Mouse (Mus musculus): ENCODE measurements around the gene Mta1. TPM values are rescaled to one million over a fixed set of nuclear protein-coding genes. Genes with fewer than 3 reads are reported as not detected.

Gene Mta1
- polyA plus RNA-seq, 1 experiment from 2014 or later = 16.3 TPM

- Histone ChIP-seq H3K27ac (no peak overlapping the region), H3K4me3 (replicated peaks) (no peak overlapping the region), H3K4me1 (peaks cover 44% of the 10 kb centered on the region), H3K9ac (no peak overlapping the region), H3K36me3 (peaks cover 61% of the 10 kb centered on the region), H3K27me3 (no peaks in the 10 kb centered on the region), H3K4me2 (no peak overlapping the region), H3K9me3 (replicated peaks) (no peaks in the 10 kb centered on the region)
- 88% methylated on average over 18 of the region's 18 CpGs for WGBS
- no peak for ATAC-seq (replicated peaks; ENCODE audit: low FRiP score)
Measured at GRCm38 (mm10) chr12:113137260-113138213, 39.5 kb downstream of the Mta1 start.

GRCm38 (mm10) chr12:113138291-113138690 is 40.2 kb downstream of the Mta1 start:
- Histone ChIP-seq H3K27ac (no peak overlapping the region), H3K9me3 (replicated peaks) (no peaks in the 10 kb centered on the region), H3K27me3 (no peaks in the 10 kb centered on the region), H3K36me3 (peaks cover 54% of the 10 kb centered on the region), H3K4me3 (replicated peaks) (no peak overlapping the region), H3K4me2 (no peak overlapping the region), H3K4me1 (peaks cover 52% of the 10 kb centered on the region), H3K9ac (no peak overlapping the region)
- ATAC-seq (replicated peaks; ENCODE audit: low FRiP score) = no peak
- whole genome bisulfite sequencing = 75% methylated on average over 6 of the region's 6 CpGs

- no peak for ATAC-seq (replicated peaks; ENCODE audit: low FRiP score)
- peak overlapping the region; percentile 60 for H3K4me3 ChIP-seq (replicated peaks)
- H3K9me3 ChIP-seq (replicated peaks) = no peaks in the 10 kb centered on the region
- peaks cover 60% of the 10 kb centered on the region for H3K4me1 ChIP-seq
- H3K4me2 ChIP-seq = peak overlapping the region; percentile 85
- no peak overlapping the region for H3K9ac ChIP-seq
- H3K27ac ChIP-seq = peak overlapping the region; percentile 82
- H3K36me3 ChIP-seq = peaks cover 53% of the 10 kb centered on the region
- H3K27me3 ChIP-seq = no peaks in the 10 kb centered on the region
- WGBS = 48% methylated on average over 11 of the region's 11 CpGs
Measured at GRCm38 (mm10) chr12:113138901-113139864, 41.1 kb downstream of the Mta1 start.

GRCm38 (mm10) chr12:113139908-113140615 is 42.0 kb downstream of the Mta1 start, which contains the start of gene Crip2:
TSS of gene Crip2 (plus strand) at chr12:113140236.
- Histone ChIP-seq H3K4me1 (peaks cover 64% of the 10 kb centered on the region), H3K9ac (peak within 1 kb of the TSS; percentile 55), H3K4me3 (replicated peaks) (peak within 1 kb of the TSS; percentile 60), H3K27ac (peak within 1 kb of the TSS; percentile 82), H3K27me3 (no peaks in the 10 kb centered on the region), H3K36me3 (peaks cover 53% of the 10 kb centered on the region), H3K9me3 (replicated peaks) (no peaks in the 10 kb centered on the region), H3K4me2 (peak within 1 kb of the TSS; percentile 85)
- under 1% methylated on average over 64 of the region's 68 CpGs for WGBS
- peak; percentile 82 for ATAC-seq (replicated peaks; ENCODE audit: low FRiP score)

- H3K9ac ChIP-seq = peak overlapping the region; percentile 55
- no peaks in the 10 kb centered on the region for H3K27me3 ChIP-seq
- H3K4me3 ChIP-seq (replicated peaks) = peak overlapping the region; percentile 60
- WGBS = 3% methylated on average over 49 of the region's 49 CpGs
- peaks cover 68% of the 10 kb centered on the region for H3K4me1 ChIP-seq
- H3K36me3 ChIP-seq = peaks cover 47% of the 10 kb centered on the region
- H3K4me2 ChIP-seq = peak overlapping the region; percentile 85
- H3K9me3 ChIP-seq (replicated peaks) = no peaks in the 10 kb centered on the region
- peak overlapping the region; percentile 82 for H3K27ac ChIP-seq
- peak; percentile 1; the same call in 1 of the 2 replicates for ATAC-seq (replicated peaks; ENCODE audit: low FRiP score)
Measured at GRCm38 (mm10) chr12:113140616-113141411, 42.7 kb downstream of the Mta1 start.

GRCm38 (mm10) chr12:113141531-113141973 is 43.5 kb downstream of the Mta1 start:
- no peaks in the 10 kb centered on the region for H3K9me3 ChIP-seq (replicated peaks)
- H3K4me1 ChIP-seq = peaks cover 75% of the 10 kb centered on the region
- WGBS = 40% methylated on average over 8 of the region's 8 CpGs
- H3K9ac ChIP-seq = peak overlapping the region; percentile 55
- H3K27ac ChIP-seq = peak overlapping the region; percentile 82
- H3K36me3 ChIP-seq = peaks cover 40% of the 10 kb centered on the region
- no peak for ATAC-seq (replicated peaks; ENCODE audit: low FRiP score)
- H3K27me3 ChIP-seq = no peaks in the 10 kb centered on the region
- peak overlapping the region; percentile 85 for H3K4me2 ChIP-seq
- H3K4me3 ChIP-seq (replicated peaks) = peak overlapping the region; percentile 60

GRCm38 (mm10) chr12:113142021-113142975 is 44.2 kb downstream of the Mta1 start:
- peak; percentile 33 for ATAC-seq (replicated peaks; ENCODE audit: low FRiP score)
- WGBS = 15% methylated on average over 15 of the region's 15 CpGs
- no peaks in the 10 kb centered on the region for H3K27me3 ChIP-seq
- no peaks in the 10 kb centered on the region for H3K9me3 ChIP-seq (replicated peaks)
- peak overlapping the region; percentile 85 for H3K4me2 ChIP-seq
- H3K36me3 ChIP-seq = peaks cover 33% of the 10 kb centered on the region
- H3K9ac ChIP-seq = peak overlapping the region; percentile 55; the same call in 1 of the 2 replicates
- peaks cover 83% of the 10 kb centered on the region for H3K4me1 ChIP-seq
- peak overlapping the region; percentile 82 for H3K27ac ChIP-seq
- peak overlapping the region; percentile 60 for H3K4me3 ChIP-seq (replicated peaks)

- H3K36me3 ChIP-seq = peaks cover 24% of the 10 kb centered on the region
- H3K4me2 ChIP-seq = peak overlapping the region; percentile 85
- 53% methylated on average over 7 of the region's 7 CpGs for WGBS
- H3K9me3 ChIP-seq (replicated peaks) = no peaks in the 10 kb centered on the region
- peak overlapping the region; percentile 60 for H3K4me3 ChIP-seq (replicated peaks)
- no peak overlapping the region for H3K9ac ChIP-seq
- no peaks in the 10 kb centered on the region; the same call in 1 of the 2 replicates for H3K27me3 ChIP-seq
- H3K4me1 ChIP-seq = peaks cover 91% of the 10 kb centered on the region
- peak overlapping the region; percentile 82 for H3K27ac ChIP-seq
- ATAC-seq (replicated peaks; ENCODE audit: low FRiP score) = no peak
Measured at GRCm38 (mm10) chr12:113143164-113143563, 45.1 kb downstream of the Mta1 start.

- H3K27ac ChIP-seq = no peak overlapping the region
- H3K4me2 ChIP-seq = no peak overlapping the region
- peaks cover 8% of the 10 kb centered on the region; the same call in 1 of the 2 replicates for H3K27me3 ChIP-seq
- no peak for ATAC-seq (replicated peaks; ENCODE audit: low FRiP score)
- no peaks in the 10 kb centered on the region for H3K9me3 ChIP-seq (replicated peaks)
- 74% methylated on average over 20 of the region's 20 CpGs for WGBS
- H3K36me3 ChIP-seq = peaks cover 19% of the 10 kb centered on the region
- H3K9ac ChIP-seq = no peak overlapping the region
- H3K4me3 ChIP-seq (replicated peaks) = no peak overlapping the region
- H3K4me1 ChIP-seq = peaks cover 88% of the 10 kb centered on the region
Measured at GRCm38 (mm10) chr12:113144001-113144756, 46.1 kb downstream of the Mta1 start.
